9 mouse cellular contexts compared by ENCODE assay signal in genomic region chr4:152328691-152329090, GRCm38 (mm10). TPM values are rescaled to one million over a fixed set of nuclear protein-coding genes. Genes with fewer than 3 reads are reported as not detected.
DNase-seq lines count a peak whose midpoint lies in the region; TF ChIP-seq lines count a peak whose summit lies in the region.
"Had no signal": no experiment of that assay in that cellular context is flagged by ENCODE, and none has a peak within 500 bp of the region (broad histone marks: within the 10 kb centered on the region; RNA-seq: fewer than 3 reads in every experiment).

No protein-coding gene starts in this region.

- TF ChIP-seq POLR2A in ES-Bruce4 (IDR thresholded peaks at IDR 0.05; ENCODE audit: insufficient read depth, low read length), result no peak
- TF ChIP-seq POLR2A in liver, adult 2 months (IDR thresholded peaks at IDR 0.05; ENCODE audit: extremely low read depth, insufficient read depth, low read length), result no peak

- H3K9ac ChIP-seq in ES-Bruce4 (ENCODE audit: low read depth, poor library complexity, severe bottlenecking), result peak overlapping the region; percentile 30
- no peak overlapping the region for H3K9ac ChIP-seq in liver, adult 2 months (ENCODE audit: low read depth, low read length)
- H3K9ac ChIP-seq: embryonic facial prominence, embryonic 15.5 days; liver, embryonic 15.5 days had no signal

- no peak overlapping the region for H3K27ac ChIP-seq in ES-Bruce4 (ENCODE audit: insufficient read depth, low read length)
- no peak overlapping the region for H3K27ac ChIP-seq in liver, adult 2 months (replicated peaks; ENCODE audit: insufficient read depth, low read depth, low read length)
- H3K27ac ChIP-seq: embryonic facial prominence, embryonic 15.5 days; liver, embryonic 15.5 days had no signal

- peaks cover 13% of the 10 kb centered on the region; the same call in 1 of the 2 replicates for H3K79me2 ChIP-seq in liver, adult 2 months (ENCODE audit: control insufficient read depth, insufficient read depth, low read length)

- H3K4me1 ChIP-seq in ES-Bruce4 (ENCODE audit: control insufficient read depth, insufficient read depth, low read length), result peaks cover 8% of the 10 kb centered on the region
- H3K4me1 ChIP-seq in liver, adult 2 months (ENCODE audit: control insufficient read depth, insufficient read depth, low read length), result peaks cover 10% of the 10 kb centered on the region

- H3K9me3 ChIP-seq in ES-Bruce4 (replicated peaks; ENCODE audit: control insufficient read depth, insufficient read depth, low read length, poor library complexity, severe bottlenecking), result no peaks in the 10 kb centered on the region
- H3K9me3 ChIP-seq: embryonic facial prominence, embryonic 15.5 days; liver, embryonic 15.5 days had no signal

- WGBS in liver, adult 2 months, result 85% methylated on average over 6 of the region's 6 CpGs

- no peak overlapping the region for H3K4me3 ChIP-seq in ES-Bruce4 (ENCODE audit: low read depth, low read length)
- no peak overlapping the region for H3K4me3 ChIP-seq in liver, adult 2 months (ENCODE audit: insufficient read depth, low read depth, low read length)
- H3K4me3 ChIP-seq: embryonic facial prominence, embryonic 15.5 days had no signal

- DNase-seq in kidney, postnatal 10 days, result peak; percentile 70
- no peak for DNase-seq in kidney, adult 9 months
- DNase-seq in R1 (ENCODE audit: low read depth, low spot score), result peak; percentile 86
- no peak for DNase-seq in liver, adult 2 months (ENCODE audit: extremely low read depth, low read depth, low spot score)
- peak; percentile 34 for DNase-seq in yolk sac, embryonic 10.5 days (ENCODE audit: low spot score)
- DNase-seq in gastrocnemius, postnatal 25 days, result no peak

- peaks cover 58% of the 10 kb centered on the region for H3K36me3 ChIP-seq in ES-Bruce4 (ENCODE audit: control insufficient read depth, insufficient read depth, low read length, poor library complexity, severe bottlenecking)
- peaks cover 16% of the 10 kb centered on the region; the same call in 1 of the 2 replicates for H3K36me3 ChIP-seq in liver, adult 2 months (ENCODE audit: control insufficient read depth, insufficient read depth, low read length)

- TF ChIP-seq EP300 in ES-Bruce4 (IDR thresholded peaks at IDR 0.05; ENCODE audit: insufficient read depth, low read depth, low read length), result no peak

- H3K27me3 ChIP-seq in ES-Bruce4 (ENCODE audit: control insufficient read depth, insufficient read depth, low read length, poor library complexity, severe bottlenecking), result no peaks in the 10 kb centered on the region
- no peaks in the 10 kb centered on the region for H3K27me3 ChIP-seq in liver, adult 2 months (ENCODE audit: control insufficient read depth, insufficient read depth, low read length)
- H3K27me3 ChIP-seq: embryonic facial prominence, embryonic 15.5 days; liver, embryonic 15.5 days had no signal

- peak; percentile 79 for TF ChIP-seq CTCF in ES-Bruce4 (IDR thresholded peaks at IDR 0.05; ENCODE audit: low read depth, low read length)
- peak; percentile 67 for TF ChIP-seq CTCF in liver, adult 2 months (IDR thresholded peaks at IDR 0.05; ENCODE audit: low read depth, low read length)

RNA-seq across cellular contexts. Expression of gene Rpl22, which starts 3.1 kb away (rescaled TPM):
- polyA plus RNA-seq in ES-Bruce4 (2011; ENCODE audit: insufficient read depth, insufficient read length, low read depth, missing spikeins), result 1,917 and 1,978 TPM in 2 replicates
- 170 and 199 TPM in 2 replicates for total RNA-seq in liver, adult 2 months (2014; rRNA removed)
- polyA plus RNA-seq in liver, adult 2 months (2012; rRNA removed), result 22.2 and 22.9 TPM in 2 replicates
- total RNA-seq in gastrocnemius, postnatal 25 days (2021), result 100 to 1,000 TPM; 194 to 222 TPM

RNA-seq across cellular contexts. Expression of gene Chd5, which starts 9.8 kb away (rescaled TPM):
- 5.4 and 5.8 TPM in 2 replicates for polyA plus RNA-seq in ES-Bruce4 (2011; ENCODE audit: insufficient read depth, insufficient read length, low read depth, missing spikeins)
- total RNA-seq in liver, adult 2 months (2014; rRNA removed), result under 0.01 TPM in 1 of 2 replicates, not detected in the other
- polyA plus RNA-seq in liver, adult 2 months (2012; rRNA removed), result not detected in 2 replicates
- total RNA-seq in gastrocnemius, postnatal 25 days (2021), result under 1 TPM; 0.03 to 0.08 TPM

RNA-seq across cellular contexts. Expression of gene Rnf207, which starts 9.9 kb away (rescaled TPM):
- polyA plus RNA-seq in ES-Bruce4 (2011; ENCODE audit: insufficient read depth, insufficient read length, low read depth, missing spikeins), result 3.2 and 4.2 TPM in 2 replicates
- not detected in 2 replicates for total RNA-seq in liver, adult 2 months (2014; rRNA removed)
- polyA plus RNA-seq in liver, adult 2 months (2012; rRNA removed), result 0.13 TPM in 1 of 2 replicates, not detected in the other
- total RNA-seq in gastrocnemius, postnatal 25 days (2021), result not detected

RNA-seq across cellular contexts. Expression of gene Icmt, which starts 31.7 kb away (rescaled TPM):
- 21.4 and 22.8 TPM in 2 replicates for polyA plus RNA-seq in ES-Bruce4 (2011; ENCODE audit: insufficient read depth, insufficient read length, low read depth, missing spikeins)
- 13.2 and 14.9 TPM in 2 replicates for total RNA-seq in liver, adult 2 months (2014; rRNA removed)
- polyA plus RNA-seq in liver, adult 2 months (2012; rRNA removed), result 16.5 and 17.6 TPM in 2 replicates
- 10 to 100 TPM; 16.5 to 16.8 TPM for total RNA-seq in gastrocnemius, postnatal 25 days (2021)

RNA-seq across cellular contexts. Expression of gene Hes3, which starts 37.2 kb away (rescaled TPM):
- not detected in 2 replicates for polyA plus RNA-seq in ES-Bruce4 (2011; ENCODE audit: insufficient read depth, insufficient read length, low read depth, missing spikeins)
- total RNA-seq in liver, adult 2 months (2014; rRNA removed), result not detected in 2 replicates
- not detected in 2 replicates for polyA plus RNA-seq in liver, adult 2 months (2012; rRNA removed)
- total RNA-seq in gastrocnemius, postnatal 25 days (2021), result not detected
- polyA plus RNA-seq: embryonic facial prominence, embryonic 15.5 days; liver, embryonic 15.5 days had no signal

Comparison
In these comparisons a context has a peak if more than half of its experiments do, and no peak if none do; other contexts are left out.
1. DNase-seq: peak in kidney, postnatal 10 days (single experiment), R1 (single experiment) and yolk sac, embryonic 10.5 days (single experiment); none in kidney, adult 9 months (single experiment), liver, adult 2 months (single experiment) and gastrocnemius, postnatal 25 days (single experiment).